Comparison of ENCODE assay signal across 9 mouse cellular contexts in genomic region chr6:48595278-48595677, GRCm38 (mm10). TPM values are rescaled to one million over a fixed set of nuclear protein-coding genes. Genes with fewer than 3 reads are reported as not detected.
A peak's percentile ranks its signal among the peaks of the same experiment; 100 is the strongest.
DNase-seq lines count a peak whose midpoint lies in the region; ATAC-seq and TF ChIP-seq lines count a peak whose summit lies in the region.
"Had no signal": no experiment of that assay in that cellular context is flagged by ENCODE, and none has a peak within 500 bp of the region (broad histone marks: within the 10 kb centered on the region; RNA-seq: fewer than 3 reads in every experiment).

No protein-coding gene starts in this region.

- ATAC-seq in hindbrain, postnatal 0 days, result no peak
- no peak for ATAC-seq in erythroblast, adult 5-6 weeks (replicated peaks; ENCODE audit: low FRiP score, poor library complexity, severe bottlenecking)

- H3K27ac ChIP-seq in layer of hippocampus, adult 2 months, result peak overlapping the region; percentile 99
- peak overlapping the region; percentile 98; the same call in 1 of the 2 replicates for H3K27ac ChIP-seq in hindbrain, postnatal 0 days
- peak overlapping the region; percentile 98 for H3K27ac ChIP-seq in midbrain, embryonic 10.5 days (replicated peaks)

- H3K27me3 ChIP-seq in hindbrain, postnatal 0 days (ENCODE audit: insufficient read depth, low read length), result no peaks in the 10 kb centered on the region
- H3K27me3 ChIP-seq in midbrain, embryonic 10.5 days (ENCODE audit: low read depth, poor library complexity, severe bottlenecking), result no peaks in the 10 kb centered on the region

- WGBS in hindbrain, postnatal 0 days, result 71% methylated on average over 1 of the region's 1 CpGs
- WGBS in midbrain, embryonic 10.5 days, result 56% methylated on average over 1 of the region's 1 CpGs

- H3K36me3 ChIP-seq in hindbrain, postnatal 0 days (ENCODE audit: insufficient read depth, low read length), result peaks cover 39% of the 10 kb centered on the region
- H3K36me3 ChIP-seq in midbrain, embryonic 10.5 days, result peaks cover 51% of the 10 kb centered on the region

- H3K9ac ChIP-seq in hindbrain, postnatal 0 days (replicated peaks; ENCODE audit: low read length), result peak overlapping the region; percentile 93; the same call in 1 of the 2 replicates

- peak overlapping the region; percentile 87 for H3K4me3 ChIP-seq in layer of hippocampus, adult 2 months
- peak overlapping the region; percentile 69 for H3K4me3 ChIP-seq in hindbrain, postnatal 0 days (ENCODE audit: low read length)
- peak overlapping the region; percentile 94 for H3K4me3 ChIP-seq in midbrain, embryonic 10.5 days

- H3K4me2 ChIP-seq in hindbrain, postnatal 0 days (ENCODE audit: low read depth, low read length), result peak overlapping the region; percentile 85

- no peak for TF ChIP-seq CTCF in layer of hippocampus, adult 2 months (conservative IDR thresholded peaks at IDR 0.05)
- no peak for TF ChIP-seq CTCF in hindbrain, postnatal 0 days (IDR thresholded peaks at IDR 0.05; ENCODE audit: low read depth)

- peaks cover 10% of the 10 kb centered on the region; the same call in 1 of the 2 replicates for H3K4me1 ChIP-seq in hindbrain, postnatal 0 days (ENCODE audit: insufficient read depth, low read length)
- peaks cover 24% of the 10 kb centered on the region for H3K4me1 ChIP-seq in midbrain, embryonic 10.5 days

- H3K9me3 ChIP-seq in hindbrain, postnatal 0 days (ENCODE audit: low read length), result 0 out of 2 replicates have a peak, but pooled peaks cover 3% of the 10 kb centered on the region
- H3K9me3 ChIP-seq in midbrain, embryonic 10.5 days (replicated peaks), result peaks cover 21% of the 10 kb centered on the region

- no peak for DNase-seq in layer of hippocampus, adult 2 months (ENCODE audit: low spot score in 2 of 2)
- DNase-seq in layer of hippocampus, adult 11-12 months (ENCODE audit: low spot score), result no peak
- peak; percentile 40 to 59 for DNase-seq in cerebellum, postnatal 25 days
- no peak for DNase-seq in hindbrain, postnatal 0 days (ENCODE audit: low spot score)
- DNase-seq in midbrain, embryonic 10.5 days (ENCODE audit: low spot score), result no peak
- no peak for DNase-seq in embryo, embryonic 10 days (ENCODE audit: low spot score)
- DNase-seq in thymus, postnatal 14 days, result no peak

RNA-seq across cellular contexts. Expression of gene Gm44965, which starts 1.5 kb away (rescaled TPM):
- total RNA-seq in layer of hippocampus, adult 2 months (2021), result not detected
- not detected in 2 replicates for total RNA-seq in hindbrain, postnatal 0 days (2014; rRNA removed)
- 0.54 TPM in 1 of 2 replicates, not detected in the other for polyA plus RNA-seq in hindbrain, postnatal 0 days (2015; fragmentation: Nextera tagmentation; extraction: Ambion mirVana)
- 0.39 and 0.50 TPM in 2 replicates for polyA plus RNA-seq in midbrain, embryonic 10.5 days (2016; fragmentation: Nextera tagmentation; extraction: Ambion mirVana)
- not detected in 2 replicates for total RNA-seq in erythroblast, adult 5-6 weeks (2015; ENCODE audit: low replicate concordance)
- total RNA-seq in erythroblast, adult 5-6 weeks (2017; ENCODE audit: low replicate concordance), result not detected in 2 replicates
- total RNA-seq: left cerebral cortex, postnatal 10 days had no signal

RNA-seq across cellular contexts. Expression of gene Repin1, which starts 1.6 kb away (rescaled TPM):
- total RNA-seq in layer of hippocampus, adult 2 months (2021), result 10 to 100 TPM; 48.6 to 53.1 TPM
- total RNA-seq in hindbrain, postnatal 0 days (2014; rRNA removed), result 83.1 and 86.9 TPM in 2 replicates
- polyA plus RNA-seq in hindbrain, postnatal 0 days (2015; fragmentation: Nextera tagmentation; extraction: Ambion mirVana), result 40.6 and 41.2 TPM in 2 replicates
- 58.9 and 59.4 TPM in 2 replicates for polyA plus RNA-seq in midbrain, embryonic 10.5 days (2016; fragmentation: Nextera tagmentation; extraction: Ambion mirVana)
- 2.3 TPM in 2 replicates for total RNA-seq in erythroblast, adult 5-6 weeks (2015; ENCODE audit: low replicate concordance)
- 3.9 TPM in 1 of 2 replicates, not detected in the other for total RNA-seq in erythroblast, adult 5-6 weeks (2017; ENCODE audit: low replicate concordance)

RNA-seq across cellular contexts. Expression of gene Gm45021, which starts 5.9 kb away (rescaled TPM):
- not detected for total RNA-seq in layer of hippocampus, adult 2 months (2021)
- not detected in 2 replicates for total RNA-seq in hindbrain, postnatal 0 days (2014; rRNA removed)
- not detected in 2 replicates for polyA plus RNA-seq in hindbrain, postnatal 0 days (2015; fragmentation: Nextera tagmentation; extraction: Ambion mirVana)
- polyA plus RNA-seq in midbrain, embryonic 10.5 days (2016; fragmentation: Nextera tagmentation; extraction: Ambion mirVana), result not detected in 2 replicates
- total RNA-seq in erythroblast, adult 5-6 weeks (2015; ENCODE audit: low replicate concordance), result not detected in 2 replicates
- total RNA-seq in erythroblast, adult 5-6 weeks (2017; ENCODE audit: low replicate concordance), result not detected in 2 replicates
- total RNA-seq: left cerebral cortex, postnatal 10 days had no signal

RNA-seq across cellular contexts. Expression of gene Zfp775, which starts 6.6 kb away (rescaled TPM):
- 10 to 100 TPM in 1 of 2 experiments, 1 to 10 TPM in 1; 7.9 to 10.4 TPM for total RNA-seq in layer of hippocampus, adult 2 months (2021)
- 11.6 and 13.5 TPM in 2 replicates for total RNA-seq in hindbrain, postnatal 0 days (2014; rRNA removed)
- polyA plus RNA-seq in hindbrain, postnatal 0 days (2015; fragmentation: Nextera tagmentation; extraction: Ambion mirVana), result 7.2 and 8.8 TPM in 2 replicates
- polyA plus RNA-seq in midbrain, embryonic 10.5 days (2016; fragmentation: Nextera tagmentation; extraction: Ambion mirVana), result 10.3 and 11.4 TPM in 2 replicates
- 0.42 TPM in 1 of 2 replicates, not detected in the other for total RNA-seq in erythroblast, adult 5-6 weeks (2015; ENCODE audit: low replicate concordance)
- total RNA-seq in erythroblast, adult 5-6 weeks (2017; ENCODE audit: low replicate concordance), result 0.17 and 0.28 TPM in 2 replicates

RNA-seq across cellular contexts. Expression of gene Rarres2, which starts 22.7 kb away (rescaled TPM):
- total RNA-seq in layer of hippocampus, adult 2 months (2021), result 10 to 100 TPM; 11.4 to 16.0 TPM
- total RNA-seq in hindbrain, postnatal 0 days (2014; rRNA removed), result 2.7 and 4.3 TPM in 2 replicates
- 10.0 and 10.4 TPM in 2 replicates for polyA plus RNA-seq in hindbrain, postnatal 0 days (2015; fragmentation: Nextera tagmentation; extraction: Ambion mirVana)
- 0.51 and 1.3 TPM in 2 replicates for polyA plus RNA-seq in midbrain, embryonic 10.5 days (2016; fragmentation: Nextera tagmentation; extraction: Ambion mirVana)
- not detected in 2 replicates for total RNA-seq in erythroblast, adult 5-6 weeks (2015; ENCODE audit: low replicate concordance)
- total RNA-seq in erythroblast, adult 5-6 weeks (2017; ENCODE audit: low replicate concordance), result not detected in 2 replicates

Comparison
In these comparisons a context has a peak if more than half of its experiments do, and no peak if none do; other contexts are left out.
1. DNase-seq: peak in cerebellum, postnatal 25 days (2 of 2); none in layer of hippocampus, adult 2 months (0 of 2), layer of hippocampus, adult 11-12 months (single experiment), hindbrain, postnatal 0 days (single experiment), midbrain, embryonic 10.5 days (single experiment), embryo, embryonic 10 days (single experiment) and thymus, postnatal 14 days (single experiment).
2. RNA of gene Repin1, which starts 1.6 kb away (total RNA-seq): 83.1 to 86.9 TPM in hindbrain, postnatal 0 days and 48.6 to 53.1 TPM in layer of hippocampus, adult 2 months; 2.3 to 3.9 TPM in erythroblast, adult 5-6 weeks; every median in the first group is over 10 times any median in the second.
3. Peak in every context shown above with its lines, with median percentiles within 50 percentile points of each other: H3K27ac ChIP-seq and H3K4me3 ChIP-seq.